ENCODE assay signal across 16 mouse cellular contexts in genomic region chr9:79648587-79648986, GRCm38 (mm10).
A peak's percentile ranks its signal among the peaks of the same experiment; 100 is the strongest.
DNase-seq lines count a peak whose midpoint lies in the region; ATAC-seq and TF ChIP-seq lines count a peak whose summit lies in the region.
"Had no signal": no experiment of that assay in that cellular context is flagged by ENCODE, and none has a peak within 500 bp of the region (broad histone marks: within the 10 kb centered on the region; RNA-seq: fewer than 3 reads in every experiment).

No protein-coding gene starts in this region.

- peak; percentile 37; the same call in 1 of the 2 replicates for ATAC-seq in forebrain, embryonic 14.5 days
- no peak for ATAC-seq in forebrain, embryonic 11.5 days (replicated peaks; ENCODE audit: low FRiP score)
- no peak for ATAC-seq in midbrain, embryonic 14.5 days (ENCODE audit: low FRiP score, low TSS enrichment)
- no peak for ATAC-seq in midbrain, embryonic 15.5 days (replicated peaks)
- ATAC-seq in forebrain, postnatal 0 days: peak; percentile 40; the same call in 1 of the 2 replicates
- ATAC-seq: intestine, embryonic 16.5 days; Patski had no signal

- WGBS in forebrain, embryonic 14.5 days: 73% methylated on average over 9 of the region's 9 CpGs
- 88% methylated on average over 9 of the region's 9 CpGs for WGBS in forebrain, embryonic 11.5 days
- WGBS in midbrain, embryonic 14.5 days: 86% methylated on average over 9 of the region's 9 CpGs
- 79% methylated on average over 9 of the region's 9 CpGs for WGBS in midbrain, embryonic 15.5 days
- WGBS in forebrain, postnatal 0 days: 47% methylated on average over 9 of the region's 9 CpGs

- H3K4me3 ChIP-seq in forebrain, embryonic 14.5 days (ENCODE audit: low read depth, low read length): no peak overlapping the region
- no peak overlapping the region for H3K4me3 ChIP-seq in forebrain, embryonic 11.5 days (ENCODE audit: low read depth, low read length)
- H3K4me3 ChIP-seq in midbrain, embryonic 14.5 days (replicated peaks; ENCODE audit: low read depth, low read length): no peak overlapping the region
- H3K4me3 ChIP-seq in midbrain, embryonic 15.5 days: no peak overlapping the region
- no peak overlapping the region for H3K4me3 ChIP-seq in forebrain, postnatal 0 days (ENCODE audit: low read depth, low read length)
- H3K4me3 ChIP-seq: hindbrain, embryonic 10.5 days; neural tube, embryonic 15.5 days had no signal

- DNase-seq in forebrain, embryonic 14.5 days (ENCODE audit: low spot score): peak; percentile 57
- no peak for DNase-seq in forebrain, embryonic 11.5 days (ENCODE audit: low spot score)
- DNase-seq in midbrain, embryonic 14.5 days: peak; percentile 3
- DNase-seq in forebrain, postnatal 0 days: peak; percentile 7
- DNase-seq in layer of hippocampus, postnatal 36 days: peak; percentile 12 to 22
- no peak for DNase-seq in ovary, postnatal 14 days (ENCODE audit: low spot score)
- no peak for DNase-seq in embryo, embryonic 11 days
- DNase-seq: gastrocnemius, postnatal 14 days; kidney, postnatal 25 days; thymus, adult 18-20 months had no signal

- H3K9ac ChIP-seq in forebrain, embryonic 14.5 days (ENCODE audit: low read length): no peak overlapping the region
- H3K9ac ChIP-seq in forebrain, embryonic 11.5 days (ENCODE audit: low read length): no peak overlapping the region
- no peak overlapping the region for H3K9ac ChIP-seq in midbrain, embryonic 14.5 days (replicated peaks; ENCODE audit: low read length)
- no peak overlapping the region for H3K9ac ChIP-seq in midbrain, embryonic 15.5 days
- no peak overlapping the region for H3K9ac ChIP-seq in forebrain, postnatal 0 days
- H3K9ac ChIP-seq: liver, embryonic 14.5 days; neural tube, embryonic 15.5 days had no signal

- no peak overlapping the region for H3K4me2 ChIP-seq in forebrain, embryonic 14.5 days (ENCODE audit: low read length)
- H3K4me2 ChIP-seq in forebrain, embryonic 11.5 days (ENCODE audit: low read depth, low read length, severe bottlenecking): no peak overlapping the region
- no peak overlapping the region for H3K4me2 ChIP-seq in midbrain, embryonic 14.5 days (ENCODE audit: low read length)
- no peak overlapping the region for H3K4me2 ChIP-seq in midbrain, embryonic 15.5 days
- no peak overlapping the region for H3K4me2 ChIP-seq in forebrain, postnatal 0 days (ENCODE audit: low read depth)
- H3K4me2 ChIP-seq: neural tube, embryonic 15.5 days had no signal

- H3K4me1 ChIP-seq in forebrain, embryonic 14.5 days (ENCODE audit: control insufficient read depth, insufficient read depth, low read length): no peaks in the 10 kb centered on the region
- no peaks in the 10 kb centered on the region for H3K4me1 ChIP-seq in forebrain, embryonic 11.5 days (replicated peaks; ENCODE audit: control insufficient read depth, insufficient read depth, low read length)
- H3K4me1 ChIP-seq in midbrain, embryonic 14.5 days (ENCODE audit: control insufficient read depth, insufficient read depth, low read length): no peaks in the 10 kb centered on the region
- H3K4me1 ChIP-seq in midbrain, embryonic 15.5 days: no peaks in the 10 kb centered on the region
- H3K4me1 ChIP-seq in forebrain, postnatal 0 days (ENCODE audit: insufficient read depth): no peaks in the 10 kb centered on the region
- H3K4me1 ChIP-seq: hindbrain, embryonic 10.5 days; neural tube, embryonic 15.5 days had no signal

- no peak for TF ChIP-seq CTCF in forebrain, postnatal 0 days (IDR thresholded peaks at IDR 0.05; ENCODE audit: low read depth)

- no peak overlapping the region for H3K27ac ChIP-seq in forebrain, embryonic 14.5 days (ENCODE audit: low read depth, low read length)
- no peak overlapping the region for H3K27ac ChIP-seq in forebrain, embryonic 11.5 days (ENCODE audit: low read depth, low read length)
- H3K27ac ChIP-seq in midbrain, embryonic 14.5 days (replicated peaks; ENCODE audit: low read depth, low read length): no peak overlapping the region
- H3K27ac ChIP-seq in midbrain, embryonic 15.5 days: no peak overlapping the region
- no peak overlapping the region for H3K27ac ChIP-seq in forebrain, postnatal 0 days (ENCODE audit: low read depth, low read length)
- H3K27ac ChIP-seq: hindbrain, embryonic 10.5 days; liver, embryonic 14.5 days; neural tube, embryonic 15.5 days had no signal

- no peaks in the 10 kb centered on the region for H3K36me3 ChIP-seq in forebrain, embryonic 14.5 days (ENCODE audit: control insufficient read depth, insufficient read depth, low read length)
- H3K36me3 ChIP-seq in forebrain, embryonic 11.5 days (ENCODE audit: control insufficient read depth, insufficient read depth, low read length): no peaks in the 10 kb centered on the region
- H3K36me3 ChIP-seq in midbrain, embryonic 14.5 days (ENCODE audit: control insufficient read depth, insufficient read depth, low read length): no peaks in the 10 kb centered on the region
- no peaks in the 10 kb centered on the region for H3K36me3 ChIP-seq in midbrain, embryonic 15.5 days (replicated peaks)
- no peaks in the 10 kb centered on the region for H3K36me3 ChIP-seq in forebrain, postnatal 0 days (ENCODE audit: insufficient read depth)
- H3K36me3 ChIP-seq: hindbrain, embryonic 10.5 days; neural tube, embryonic 15.5 days had no signal

- no peaks in the 10 kb centered on the region for H3K9me3 ChIP-seq in forebrain, embryonic 14.5 days (replicated peaks; ENCODE audit: control insufficient read depth, low read length)
- H3K9me3 ChIP-seq in forebrain, embryonic 11.5 days (ENCODE audit: control insufficient read depth, low read length): no peaks in the 10 kb centered on the region
- no peaks in the 10 kb centered on the region for H3K9me3 ChIP-seq in midbrain, embryonic 14.5 days (ENCODE audit: control insufficient read depth, low read length)
- H3K9me3 ChIP-seq in midbrain, embryonic 15.5 days: no peaks in the 10 kb centered on the region
- H3K9me3 ChIP-seq in forebrain, postnatal 0 days (ENCODE audit: low read length): no peaks in the 10 kb centered on the region
- H3K9me3 ChIP-seq: hindbrain, embryonic 10.5 days; neural tube, embryonic 15.5 days had no signal

- H3K27me3 ChIP-seq in forebrain, embryonic 14.5 days (replicated peaks; ENCODE audit: control insufficient read depth, insufficient read depth, low read length): no peaks in the 10 kb centered on the region
- no peaks in the 10 kb centered on the region for H3K27me3 ChIP-seq in forebrain, embryonic 11.5 days (ENCODE audit: control insufficient read depth, insufficient read depth, low read length)
- no peaks in the 10 kb centered on the region for H3K27me3 ChIP-seq in midbrain, embryonic 14.5 days (ENCODE audit: control insufficient read depth, insufficient read depth, low read length)
- no peaks in the 10 kb centered on the region for H3K27me3 ChIP-seq in midbrain, embryonic 15.5 days (replicated peaks)
- no peaks in the 10 kb centered on the region for H3K27me3 ChIP-seq in forebrain, postnatal 0 days (ENCODE audit: insufficient read depth, low read length)
- H3K27me3 ChIP-seq: neural tube, embryonic 15.5 days; Patski had no signal

Comparison
In these comparisons a context has a peak if more than half of its experiments do, and no peak if none do; other contexts are left out.
1. ATAC-seq: peak in forebrain, embryonic 14.5 days (single experiment) and forebrain, postnatal 0 days (single experiment); none in forebrain, embryonic 11.5 days (single experiment), midbrain, embryonic 14.5 days (single experiment) and midbrain, embryonic 15.5 days (single experiment).
2. DNase-seq: peak in forebrain, embryonic 14.5 days (single experiment), midbrain, embryonic 14.5 days (single experiment), forebrain, postnatal 0 days (single experiment) and layer of hippocampus, postnatal 36 days (2 of 2); none in forebrain, embryonic 11.5 days (single experiment), ovary, postnatal 14 days (single experiment) and embryo, embryonic 11 days (single experiment).